Mouse (Mus musculus): ENCODE data around the gene Mthfr. TPM values are rescaled to one million over a fixed set of nuclear protein-coding genes. Genes with fewer than 3 reads are reported as not detected.

Gene Mthfr
- 9.1 and 10.2 TPM in 2 replicates for polyA plus RNA-seq (2012; rRNA removed)

GRCm38 (mm10) chr4:148038600-148039253, at the start of gene Mthfr, which contains the start of gene Clcn6:
Gene Mthfr, plus strand, starts transcription at chr4:148039077.
Gene Clcn6, minus strand, starts transcription at chr4:148038821.

GRCm38 (mm10) chr4:148000202-148000772, 38.6 kb upstream of the Mthfr start, which contains the start of gene Nppa:
Gene Nppa, plus strand, starts transcription at chr4:148000722.

DNA sequence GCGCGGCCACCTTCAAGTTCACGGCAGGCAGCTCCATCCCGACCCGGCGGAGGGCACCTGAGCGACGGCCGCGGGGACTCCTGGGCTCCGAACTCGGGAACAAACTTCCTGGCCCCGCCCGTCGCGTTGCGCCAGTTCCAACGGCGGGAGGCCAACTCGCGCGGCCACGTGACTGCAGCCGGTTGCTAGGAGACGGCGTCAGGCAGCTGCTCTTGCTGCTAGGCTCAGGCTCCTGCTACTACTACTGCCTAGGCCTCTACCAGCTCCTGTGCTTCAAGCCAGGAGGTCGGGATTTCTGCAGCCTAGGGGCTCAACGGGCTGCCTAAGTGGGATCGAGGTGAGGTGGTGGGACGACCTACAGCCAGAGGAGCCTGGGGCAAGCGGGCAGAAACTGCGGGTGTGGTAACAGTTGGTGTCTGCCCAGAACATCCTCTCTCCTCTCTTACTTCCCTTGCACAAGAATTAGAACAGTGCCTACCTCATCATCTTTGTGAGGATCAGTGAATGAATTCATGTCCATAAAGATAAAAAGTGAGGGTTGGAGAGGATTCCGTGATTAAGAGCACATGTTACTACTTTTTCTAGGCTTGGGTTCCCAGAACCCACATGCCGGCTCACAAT, 49.1 kb downstream of the Mthfr start, which contains the start of gene Agtrap:
Gene Agtrap (minus strand): TSS at position 125 of the 621 bp plus-strand sequence.

Other genes with a start within 250 kb of the Mthfr start
- gene Zfp984, start 229.3 kb upstream of the Mthfr start, polyA plus RNA-seq (2012; rRNA removed) = 3.8 and 4.7 TPM in 2 replicates
- 1.1 and 1.3 TPM in 2 replicates for gene Zfp933, start 190.7 kb upstream of the Mthfr start, polyA plus RNA-seq (2012; rRNA removed)
- gene Miip, start 170.3 kb upstream of the Mthfr start, polyA plus RNA-seq (2012; rRNA removed) = 28.8 and 34.1 TPM in 2 replicates
- gene Fv1, start 170.1 kb upstream of the Mthfr start, polyA plus RNA-seq (2012; rRNA removed) = 2.4 and 2.8 TPM in 2 replicates
- gene Mfn2, start 134.4 kb upstream of the Mthfr start, polyA plus RNA-seq (2012; rRNA removed) = 7.7 and 8.6 TPM in 2 replicates
- gene Plod1, start 102.3 kb upstream of the Mthfr start, polyA plus RNA-seq (2012; rRNA removed) = 13.3 and 15.0 TPM in 2 replicates
- 15.9 and 18.1 TPM in 2 replicates for gene 2510039O18Rik, start 98.2 kb upstream of the Mthfr start, polyA plus RNA-seq (2012; rRNA removed)
- not detected in 2 replicates for gene Nppb, start 53.3 kb upstream of the Mthfr start, polyA plus RNA-seq (2012; rRNA removed)
- gene Nppa, start 38.4 kb upstream of the Mthfr start, polyA plus RNA-seq (2012; rRNA removed) = 0.03 TPM in 1 of 2 replicates, not detected in the other
- gene Clcn6, start 256 bp upstream of the Mthfr start, polyA plus RNA-seq (2012; rRNA removed) = 2.5 and 2.7 TPM in 2 replicates
- 3.4 and 4.0 TPM in 2 replicates for gene Agtrap, start 49.0 kb downstream of the Mthfr start, polyA plus RNA-seq (2012; rRNA removed)
- 8.2 and 9.5 TPM in 2 replicates for gene Mad2l2, start 91.3 kb downstream of the Mthfr start, polyA plus RNA-seq (2012; rRNA removed)
- 0.16 and 0.21 TPM in 2 replicates for gene Draxin, start 91.6 kb downstream of the Mthfr start, polyA plus RNA-seq (2012; rRNA removed)
- 7.1 and 7.8 TPM in 2 replicates for gene Fbxo6, start 113.1 kb downstream of the Mthfr start, polyA plus RNA-seq (2012; rRNA removed)
- gene Fbxo44, start 121.4 kb downstream of the Mthfr start, polyA plus RNA-seq (2012; rRNA removed) = 1.0 and 1.1 TPM in 2 replicates
- 0.05 and 0.06 TPM in 2 replicates for gene Fbxo2, start 121.5 kb downstream of the Mthfr start, polyA plus RNA-seq (2012; rRNA removed)
- 0.01 and 0.05 TPM in 2 replicates for gene Disp3, start 248.9 kb downstream of the Mthfr start, polyA plus RNA-seq (2012; rRNA removed)